Mouse (Mus musculus) fibroblast of lung, adult 2 months (primary cell): ENCODE measurements around the gene Dusp10.

Experiments used
- DNase-seq: peaks from one replicate; pipeline ENCODE4 v3.0.0-alpha.2; 2011; ENCODE audit warnings: low read depth

Dusp10 gene

DNA sequence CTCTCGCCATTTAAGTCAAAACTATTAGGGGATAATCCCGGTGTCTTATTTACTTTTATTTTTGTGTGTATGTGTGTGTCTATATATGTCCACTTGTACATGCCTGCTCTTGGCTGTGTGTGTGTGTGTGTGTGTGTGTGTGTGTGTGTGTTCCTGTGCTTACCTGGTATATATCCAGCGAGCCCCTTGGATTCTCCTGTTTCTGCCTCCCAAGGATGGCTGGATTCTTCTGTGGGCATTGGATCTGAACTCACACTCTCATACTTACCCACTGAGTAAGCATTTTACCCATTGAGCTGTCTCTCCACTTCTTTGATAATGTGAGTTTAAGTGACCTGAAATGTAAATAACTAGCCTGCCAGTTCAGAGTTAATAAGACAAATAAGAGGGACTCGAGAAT, 40.6 kb downstream of the Dusp10 start:
- no peak for DNase-seq

DNA sequence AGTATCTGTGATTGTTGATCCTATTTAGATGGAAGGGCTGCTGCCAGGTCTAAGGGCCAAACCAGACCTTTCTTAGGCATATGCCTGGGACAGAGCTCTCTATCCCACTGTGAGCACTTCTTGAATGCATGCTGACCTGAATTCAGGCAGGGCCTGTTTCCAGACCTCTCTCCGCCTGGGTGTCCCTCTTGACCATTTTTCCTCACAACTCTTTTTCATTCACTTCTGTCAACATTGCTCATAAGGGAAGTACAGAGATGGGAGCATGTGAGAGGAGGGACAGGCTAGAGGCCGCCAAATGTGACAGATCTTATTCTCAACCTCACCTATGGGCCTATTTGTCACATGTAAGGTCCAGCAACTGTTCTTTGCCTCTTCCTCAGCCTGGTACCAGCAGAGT, 41.1 kb downstream of the Dusp10 start:
- no peak for DNase-seq

DNA sequence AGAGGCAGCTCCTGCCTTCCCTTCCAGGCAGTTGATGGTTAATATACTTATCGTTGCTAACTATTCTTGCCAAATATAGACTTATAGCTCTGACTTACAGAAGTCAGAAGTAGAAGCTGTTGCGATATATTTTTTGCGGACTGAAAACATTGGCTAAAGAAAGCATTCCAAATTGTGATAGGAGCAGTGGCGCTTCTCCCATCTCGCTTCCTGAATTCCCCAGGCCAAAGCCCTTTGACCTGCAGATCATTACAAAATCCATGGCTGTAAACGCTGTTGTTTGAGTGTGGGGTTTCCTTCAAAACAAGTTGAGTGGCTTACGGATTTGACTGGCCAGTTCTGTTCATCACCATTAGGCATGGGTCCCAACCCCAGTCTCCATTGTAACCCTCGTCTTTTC, 45.1 kb downstream of the Dusp10 start:
- no peak for DNase-seq

DNA sequence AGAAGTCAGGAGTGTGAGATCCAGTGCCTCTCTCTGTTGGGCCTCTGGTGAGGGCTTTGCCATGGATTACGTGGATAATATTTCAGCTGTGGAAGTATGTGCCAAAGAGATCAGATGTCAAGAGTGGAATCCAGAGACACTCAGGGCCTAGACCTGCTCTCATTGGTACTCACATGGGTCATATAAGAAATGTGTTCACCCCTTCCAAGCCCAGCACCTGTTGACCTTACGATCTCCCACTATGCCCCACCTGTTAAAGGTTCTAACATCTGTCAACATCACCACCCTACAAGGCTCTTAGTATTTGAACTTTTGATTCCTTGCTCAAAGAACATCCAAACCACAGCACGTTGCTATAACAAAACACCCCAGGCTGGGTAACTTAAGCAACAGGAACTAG, 46.7 kb downstream of the Dusp10 start:
- no peak for DNase-seq

DNA sequence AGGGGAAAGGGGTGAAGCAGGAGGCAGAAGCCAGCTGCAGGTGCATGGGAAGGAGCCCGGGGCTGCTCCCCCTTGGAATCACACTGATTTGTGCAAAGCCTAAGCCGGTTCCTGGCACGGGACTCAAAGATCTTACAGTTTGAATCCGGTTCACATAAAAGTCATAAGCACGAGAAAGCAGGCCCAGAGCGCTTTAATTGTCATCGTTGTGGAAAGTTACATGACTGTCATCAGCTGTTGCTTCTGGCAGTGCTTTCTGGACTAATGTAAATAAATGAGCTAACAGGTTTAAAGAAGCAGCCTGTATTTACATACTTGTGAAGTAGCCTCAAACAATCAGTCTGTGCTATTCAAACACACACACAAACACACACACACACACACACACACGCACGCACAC, 47.3 kb downstream of the Dusp10 start:
- DNase-seq, result no peak

DNA sequence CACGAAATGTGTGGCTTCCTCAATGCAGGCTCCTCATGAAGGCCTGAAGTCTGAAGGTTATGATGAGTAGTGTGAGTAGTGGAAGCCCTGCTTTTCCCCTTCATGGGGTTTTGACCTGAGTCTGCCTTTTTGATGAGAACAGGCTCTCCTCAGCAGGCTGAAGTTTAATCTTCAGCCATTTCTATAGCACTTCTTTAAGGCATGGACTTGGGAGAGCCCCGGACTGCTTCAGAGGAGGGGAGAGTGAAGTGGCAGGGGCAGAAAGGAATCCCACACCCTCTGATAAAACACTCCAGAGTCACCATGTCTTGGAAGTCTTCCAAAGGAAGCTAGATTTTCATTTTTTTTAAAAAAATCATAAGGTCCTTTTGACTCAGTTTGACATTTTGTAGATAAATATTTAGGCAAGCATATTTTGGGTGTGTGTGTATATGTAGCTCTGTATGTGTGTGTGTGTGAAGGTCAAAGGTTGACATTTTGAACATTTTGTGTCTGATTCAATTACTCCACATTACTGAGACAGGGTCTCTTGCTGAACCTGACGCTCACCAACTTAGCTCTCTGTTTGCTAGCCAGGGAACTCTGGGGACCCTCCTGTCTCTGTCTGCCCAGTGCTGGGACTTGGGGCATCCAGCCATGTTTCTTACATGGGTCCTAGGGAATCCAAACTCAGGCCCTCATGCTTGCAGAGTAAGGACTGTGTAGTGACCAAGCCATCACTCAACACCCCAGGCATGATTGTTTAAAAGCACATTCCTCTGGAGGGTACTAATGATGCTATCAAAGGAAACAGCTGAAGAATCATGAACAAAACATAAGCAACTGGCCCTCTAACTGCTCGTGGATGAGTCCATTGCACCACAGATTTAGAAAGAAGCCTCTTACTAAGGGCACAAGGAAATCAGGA, 48.0 kb downstream of the Dusp10 start:
- DNase-seq, result no peak

DNA sequence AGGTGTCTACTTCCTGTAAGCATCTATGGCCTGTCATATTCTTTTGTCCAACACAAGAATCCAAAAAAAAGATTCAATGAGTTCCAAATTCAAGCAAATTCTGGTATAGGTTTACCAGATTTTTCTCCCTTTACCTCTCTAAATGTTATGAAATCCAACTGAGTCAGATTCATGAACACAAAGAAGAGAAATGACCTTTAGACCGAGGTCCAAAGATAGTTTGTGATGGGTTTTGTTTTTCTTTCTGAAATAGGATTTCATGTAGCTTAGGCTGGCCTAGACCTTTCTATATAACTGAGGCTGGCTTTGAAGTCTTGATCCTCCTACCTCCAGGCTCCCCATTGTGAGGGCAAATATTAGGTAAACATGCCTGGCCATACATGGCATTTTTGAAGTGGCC, 48.8 kb downstream of the Dusp10 start:
- DNase-seq, result no peak

DNA sequence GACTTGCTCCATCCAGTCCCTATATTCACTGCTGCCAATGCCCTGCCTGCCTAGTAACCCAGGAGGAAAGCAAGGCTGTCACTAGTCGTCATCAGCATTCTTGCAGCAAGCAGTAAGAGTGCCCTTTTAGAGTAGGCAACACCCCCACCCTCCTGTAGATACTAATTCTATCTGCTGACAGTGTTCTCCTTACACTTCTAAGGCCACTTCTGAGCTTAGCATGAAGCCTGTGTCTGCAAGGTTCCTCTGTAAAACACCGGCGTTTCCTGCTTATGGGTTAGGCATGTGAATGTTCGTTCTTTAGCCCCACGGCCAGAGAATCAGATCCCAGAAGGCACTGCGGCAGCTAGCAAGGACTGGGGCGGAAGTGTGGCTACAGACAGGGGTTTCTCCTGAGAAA, 51.2 kb downstream of the Dusp10 start:
- no peak for DNase-seq

DNA sequence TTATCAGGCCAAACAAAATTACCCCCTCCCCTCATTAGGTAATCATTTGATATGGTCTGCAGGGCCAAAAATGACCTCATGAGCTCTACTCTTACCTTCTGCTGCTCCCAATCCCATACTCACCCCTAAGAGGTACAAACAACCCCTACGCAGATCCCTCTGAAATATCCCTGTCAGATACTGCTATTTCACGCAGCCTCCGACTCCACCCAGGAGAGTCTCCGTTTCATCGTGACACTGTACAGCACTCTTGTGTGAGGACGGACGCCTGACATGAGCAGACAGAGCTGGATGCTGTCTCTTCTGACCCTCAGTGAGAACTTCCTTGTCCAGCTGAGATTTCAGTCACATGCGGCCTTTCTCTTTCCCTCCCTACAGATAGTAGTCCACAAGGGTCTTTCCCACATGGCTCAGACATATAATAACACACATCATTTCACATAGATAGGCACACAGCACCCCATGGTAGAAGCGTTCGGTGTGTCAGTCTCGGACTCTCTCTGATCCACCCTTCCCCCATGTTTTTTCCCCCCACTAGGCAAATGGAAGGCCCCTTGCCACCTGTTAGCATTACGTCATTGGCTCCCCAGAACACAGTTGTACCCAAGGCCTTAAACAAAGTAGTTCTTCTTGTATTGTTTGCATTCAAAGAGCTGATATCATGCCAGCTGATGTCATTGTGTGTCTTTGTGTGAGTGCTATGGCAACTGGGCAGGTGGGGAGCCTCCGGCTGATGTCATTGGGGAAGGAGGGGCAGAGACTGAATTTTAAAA, 52.7 kb downstream of the Dusp10 start:
- DNase-seq, result no peak

DNA sequence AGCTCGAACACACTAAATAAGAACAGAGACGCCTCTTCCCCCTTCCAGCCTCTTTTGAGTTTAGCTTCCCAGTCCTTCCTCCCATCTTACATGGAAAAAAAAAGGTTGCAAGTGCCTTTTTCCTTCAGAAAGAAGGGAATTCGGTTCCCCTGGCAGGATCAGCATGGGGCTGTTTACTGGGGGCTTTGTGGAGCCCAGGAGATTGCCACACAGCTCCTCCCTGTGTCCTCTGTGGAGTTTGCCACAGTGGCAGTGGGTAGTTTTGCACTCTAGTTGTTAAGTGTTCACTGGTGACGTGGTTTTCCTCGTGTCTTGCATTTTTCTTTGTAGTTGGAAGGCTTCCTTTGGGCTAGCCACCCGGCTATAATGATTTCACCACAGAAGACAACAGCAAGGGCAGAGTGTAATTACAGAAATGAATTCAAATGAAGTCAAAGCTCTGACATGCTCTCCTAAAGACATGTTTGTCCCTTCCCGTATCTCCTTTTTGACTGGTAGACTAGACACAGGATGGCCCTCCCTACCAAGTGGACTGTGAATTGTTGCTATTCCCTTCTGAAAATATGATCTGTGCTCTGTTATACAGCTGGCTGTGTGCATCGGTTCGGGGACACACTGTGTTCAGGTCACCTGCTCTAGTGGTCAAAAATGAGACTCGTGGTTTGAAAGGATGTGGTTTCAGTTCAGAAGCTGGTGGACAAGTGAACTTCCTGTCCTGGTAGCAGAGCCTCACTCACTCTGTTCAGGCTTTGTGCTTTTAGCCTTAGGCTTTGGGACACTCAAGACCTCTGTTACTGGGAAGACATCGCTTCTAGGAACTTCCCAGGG, 53.6 kb downstream of the Dusp10 start:
- DNase-seq, result no peak

DNA sequence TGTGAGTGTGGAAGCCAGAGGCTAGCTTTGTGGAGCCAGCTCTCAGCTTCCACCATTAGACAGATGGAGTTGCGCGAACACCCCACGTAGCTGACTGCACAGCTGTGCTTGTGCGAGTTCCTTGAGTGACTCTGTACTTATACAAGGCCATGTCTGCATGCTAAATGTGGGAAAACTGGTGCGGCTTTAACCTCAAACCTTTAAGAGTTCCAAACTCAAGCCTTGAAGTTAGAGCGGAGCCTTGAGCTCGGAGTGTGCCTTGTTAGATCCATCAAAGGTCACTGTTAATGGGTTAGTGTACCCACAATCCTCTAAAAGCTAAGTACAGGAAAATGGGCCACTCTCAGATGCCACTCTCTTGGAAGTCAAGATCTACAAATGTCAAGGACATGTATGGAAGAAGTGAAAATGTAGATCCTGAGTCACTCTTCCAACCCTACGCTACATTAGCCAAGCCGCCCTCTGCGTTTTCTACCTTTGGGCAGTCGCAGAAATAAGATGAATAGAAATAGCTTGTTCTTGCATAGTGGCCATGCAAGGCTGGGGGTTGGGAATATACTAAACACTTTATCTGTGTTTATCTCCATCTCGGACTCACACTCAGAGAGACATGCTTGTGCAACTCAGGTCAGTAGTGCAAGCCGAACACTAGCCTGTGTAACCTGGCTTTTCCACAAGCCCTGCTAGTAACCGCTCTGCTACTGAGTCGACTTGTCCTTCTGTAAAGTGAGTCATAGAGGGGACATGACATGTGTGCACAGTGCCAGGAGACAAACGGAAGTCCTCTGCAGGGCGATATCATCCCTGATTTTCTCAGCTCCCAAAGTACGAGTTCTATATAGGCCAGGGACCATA, 54.8 kb downstream of the Dusp10 start:
- DNase-seq, result no peak

DNA sequence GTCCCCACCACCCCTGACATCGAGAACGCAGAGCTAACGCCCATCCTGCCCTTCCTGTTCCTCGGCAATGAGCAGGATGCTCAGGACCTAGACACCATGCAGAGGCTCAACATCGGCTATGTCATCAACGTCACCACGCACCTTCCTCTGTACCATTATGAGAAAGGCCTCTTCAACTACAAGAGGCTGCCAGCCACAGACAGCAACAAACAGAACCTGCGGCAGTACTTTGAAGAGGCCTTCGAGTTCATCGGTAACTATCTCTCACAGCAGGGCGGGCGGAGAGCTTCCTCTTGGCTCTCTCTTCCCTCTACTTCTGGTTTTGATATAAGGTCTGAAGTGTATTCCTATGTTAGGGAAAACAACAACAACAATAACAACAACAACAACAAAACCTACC, 55.9 kb downstream of the Dusp10 start:
- DNase-seq, result no peak

DNA sequence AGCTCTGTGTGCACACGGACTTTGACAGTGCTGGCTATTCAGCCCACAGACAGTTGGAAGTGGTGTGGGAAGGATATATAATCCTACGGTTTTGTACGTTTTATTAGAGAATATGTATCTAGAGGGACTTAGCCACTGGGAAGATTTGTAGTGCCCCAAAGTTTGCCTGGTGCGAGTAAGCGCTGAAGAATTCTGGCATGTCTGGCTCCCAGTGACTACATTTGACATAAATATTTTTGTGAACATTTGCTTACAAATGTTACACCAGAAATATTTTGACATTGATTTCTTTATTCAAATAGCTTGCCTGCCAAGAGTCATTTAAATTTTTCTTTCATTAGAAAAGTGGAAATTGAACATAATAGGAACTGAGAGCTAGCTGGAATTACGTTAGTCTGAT, 63.0 kb downstream of the Dusp10 start:
- no peak for DNase-seq

DNA sequence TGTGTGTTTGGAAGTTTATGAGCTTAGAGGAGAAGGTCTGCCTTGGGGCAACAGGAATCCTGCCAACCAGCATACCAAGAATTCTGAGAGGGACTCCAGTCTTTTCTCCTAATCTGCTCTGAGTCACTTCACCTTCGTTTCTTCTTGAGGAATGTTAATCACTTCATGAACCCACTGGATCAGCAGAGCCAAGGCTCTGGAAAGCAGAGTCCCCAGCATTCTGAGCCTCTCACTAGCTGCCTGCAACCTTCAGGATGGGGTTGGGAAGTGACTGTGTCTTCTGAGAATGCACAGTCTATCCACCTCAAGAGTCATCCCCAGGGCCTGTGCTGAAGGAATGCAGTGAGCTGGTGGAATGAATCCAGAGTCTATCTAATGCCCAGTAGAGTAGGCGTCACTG, 63.7 kb downstream of the Dusp10 start:
- DNase-seq, result peak; percentile 44

DNA sequence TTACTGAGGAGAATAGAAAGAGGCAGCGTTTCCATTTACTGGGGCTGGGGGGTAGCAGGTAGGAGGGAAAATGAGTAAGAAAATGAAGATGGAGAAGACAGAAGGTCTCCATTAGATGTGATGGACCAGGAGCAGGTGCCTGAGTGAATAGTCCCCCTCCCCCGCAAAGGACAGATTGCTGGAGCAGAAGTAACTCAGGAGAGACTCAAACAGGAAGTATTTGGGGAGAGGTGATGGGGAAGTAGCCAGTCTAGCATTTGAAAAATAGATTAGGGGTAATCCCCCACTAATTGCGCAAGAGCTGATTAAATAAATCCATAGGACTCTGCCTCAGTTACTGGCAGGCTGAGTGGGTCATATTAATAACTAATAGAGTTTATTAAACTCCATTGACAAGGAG, 66.2 kb downstream of the Dusp10 start:
- no peak for DNase-seq

DNA sequence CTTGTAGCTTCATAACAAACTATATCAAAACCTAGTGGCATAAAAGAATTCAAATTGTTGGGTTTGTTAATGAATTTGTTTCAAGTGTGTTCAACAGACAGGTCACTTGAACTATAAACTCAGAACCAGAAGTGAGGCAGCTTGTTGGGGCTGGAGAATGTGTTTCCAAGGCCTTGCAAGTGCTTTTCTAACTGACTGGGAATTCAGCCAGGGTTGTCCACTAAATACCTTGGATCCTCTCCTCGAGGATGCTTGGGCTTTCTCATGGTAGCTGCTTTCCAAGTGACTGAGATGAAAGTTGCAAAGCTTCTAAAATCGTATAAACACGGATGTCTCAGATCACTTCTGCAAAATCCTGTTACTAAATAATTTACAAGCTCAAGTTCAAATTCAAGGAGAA, 69.6 kb downstream of the Dusp10 start:
- no peak for DNase-seq

DNA sequence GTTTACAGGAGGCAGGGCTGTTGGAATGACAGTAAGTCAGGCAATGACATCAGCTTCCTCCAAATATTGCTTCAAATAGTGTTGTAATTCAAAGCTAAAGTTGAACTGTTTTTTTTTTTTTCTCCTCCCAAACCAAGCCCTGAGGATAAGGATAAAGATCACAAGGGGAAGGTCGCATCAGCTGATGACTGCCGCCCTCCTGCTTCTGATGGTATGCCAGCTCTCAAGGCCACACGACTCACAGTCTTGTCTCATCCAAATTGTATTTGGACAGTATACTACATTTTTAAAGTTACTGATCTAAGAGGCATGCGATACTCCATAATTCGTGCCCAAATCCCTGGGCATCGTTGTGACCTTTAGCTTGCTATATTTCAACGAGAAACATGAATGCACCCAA, 70.1 kb downstream of the Dusp10 start:
- no peak for DNase-seq

DNA sequence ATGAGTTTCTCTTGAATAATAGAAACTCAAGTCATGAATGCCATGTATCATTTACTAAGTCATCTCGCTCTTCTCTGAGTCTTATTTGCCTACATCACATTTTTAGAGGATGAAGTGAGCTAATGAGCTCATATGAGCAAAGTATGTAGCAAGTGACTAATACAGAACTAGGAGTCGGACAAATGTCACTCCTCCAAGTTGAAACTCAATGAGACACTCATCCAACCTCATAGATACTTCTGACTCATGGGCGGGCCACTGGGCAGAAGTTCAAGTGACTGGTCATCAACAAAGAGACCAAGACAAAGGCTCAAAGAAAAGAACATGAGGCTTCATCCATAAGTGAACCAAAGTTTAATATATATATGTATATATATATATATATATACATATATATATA, 71.9 kb downstream of the Dusp10 start:
- no peak for DNase-seq

DNA sequence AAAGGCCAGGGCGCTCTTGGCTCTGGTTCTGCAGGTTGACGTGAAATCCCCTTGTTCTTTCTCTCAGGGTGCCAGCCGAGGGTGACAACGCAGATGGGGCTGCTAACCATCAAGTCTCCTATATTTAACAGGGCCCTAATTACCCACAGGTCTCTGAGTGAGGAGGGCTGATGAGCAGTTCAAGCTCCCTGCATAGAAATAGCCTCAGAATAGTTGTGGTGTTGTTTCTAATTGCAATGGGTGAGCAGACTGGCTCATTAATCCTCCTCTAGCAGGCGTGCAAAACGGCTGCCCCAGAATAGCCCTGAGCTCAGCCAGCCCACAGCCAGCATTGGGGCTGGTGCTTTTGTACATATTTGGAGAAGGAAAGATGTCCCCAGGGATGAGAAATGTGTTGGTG, 77.4 kb downstream of the Dusp10 start:
- DNase-seq, result no peak

DNA sequence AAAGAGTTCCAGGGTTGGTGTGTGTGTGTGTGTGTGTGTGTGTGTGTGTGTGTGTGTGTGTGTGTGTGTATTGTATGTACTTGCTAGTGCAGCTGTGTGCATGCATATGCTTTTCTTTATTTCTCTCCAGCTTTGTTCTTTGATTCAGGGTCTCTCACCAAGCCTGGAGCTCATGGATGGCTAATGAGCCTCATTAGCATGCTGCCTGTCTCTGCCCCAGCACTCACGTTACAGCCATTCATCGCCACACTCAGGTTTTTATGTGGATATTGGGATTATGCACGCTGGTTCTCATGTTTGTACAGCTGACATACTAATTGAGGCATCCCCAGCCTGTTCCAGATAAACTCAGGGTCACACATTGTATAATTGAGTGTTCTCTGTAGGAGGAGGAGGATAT, 81.8 kb downstream of the Dusp10 start:
- no peak for DNase-seq

DNA sequence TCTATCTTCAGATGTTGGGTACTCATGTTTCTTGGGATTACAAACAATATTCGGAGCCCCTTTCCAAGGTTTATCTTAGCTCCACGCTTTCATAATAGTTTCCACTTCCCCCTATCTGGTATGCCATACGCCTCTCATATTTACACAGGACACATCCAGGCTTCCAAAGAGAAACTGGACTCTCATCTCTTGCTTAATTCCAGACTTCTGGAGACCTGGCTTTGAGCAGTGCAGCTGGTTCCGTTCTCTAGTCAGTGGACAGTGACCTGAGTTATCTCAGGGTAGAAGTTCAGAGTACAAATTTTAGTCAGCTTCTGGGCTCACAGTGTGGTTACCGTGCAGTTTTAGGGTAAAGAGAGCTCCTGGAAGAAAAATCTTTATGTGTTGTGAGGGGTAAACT, 87.3 kb downstream of the Dusp10 start:
- DNase-seq, result no peak
